Mouse (Mus musculus) liver, embryonic 15.5 days (tissue): ENCODE data around the gene Stc2. TPM values are rescaled to one million over a fixed set of nuclear protein-coding genes. Genes with fewer than 3 reads are reported as not detected.
A peak's percentile ranks its signal among the peaks of the same experiment; 100 is the strongest.

Experiments used
- ATAC-seq: fragments of 200-750 bp; cut with Nextera tagmentation; 2 replicates; pipeline ENCODE4 v1.8.0; 2017; ENCODE audit warnings: moderate number of reproducible peaks, mild to moderate bottlenecking, moderate library complexity; ENCODE audit not compliant: insufficient read depth
- H3K27ac ChIP-seq: fragments of 300-500 bp; sonication (generic); replicated peaks from 2 replicates; pipeline ENCODE4 v1.5.1; 2015; ENCODE audit warnings: mild to moderate bottlenecking, inconsistent platforms
- H3K27me3 ChIP-seq: fragments of 300-500 bp; sonication (generic); 2 replicates; pipeline ENCODE4 v1.6.1; 2015; ENCODE audit warnings: mild to moderate bottlenecking, inconsistent platforms
- H3K36me3 ChIP-seq: fragments of 300-500 bp; sonication (generic); replicated peaks from 2 replicates; pipeline ENCODE4 v1.6.1; 2015; ENCODE audit warnings: moderate library complexity, mild to moderate bottlenecking, inconsistent platforms
- H3K4me1 ChIP-seq: fragments of 300-500 bp; sonication (generic); replicated peaks from 2 replicates; pipeline ENCODE4 v1.6.1; 2015; ENCODE audit warnings: inconsistent platforms
- H3K4me2 ChIP-seq: fragments of 300-500 bp; sonication (generic); 2 replicates; pipeline ENCODE4 v1.6.1; 2015; ENCODE audit warnings: moderate library complexity, mild to moderate bottlenecking, inconsistent platforms
- H3K4me3 ChIP-seq: fragments of 300-500 bp; sonication (generic); replicated peaks from 2 replicates; pipeline ENCODE4 v1.5.1; 2015; ENCODE audit warnings: mild to moderate bottlenecking, inconsistent platforms
- H3K9ac ChIP-seq: fragments of 300-500 bp; sonication (generic); 2 replicates; pipeline ENCODE4 v1.6.1; 2015; ENCODE audit warnings: moderate library complexity, mild to moderate bottlenecking, inconsistent platforms
- H3K9me3 ChIP-seq: fragments of 300-500 bp; sonication (generic); replicated peaks from 2 replicates; pipeline ENCODE4 v1.6.1; 2016; ENCODE audit warnings: inconsistent platforms
- WGBS: fragments of 180-500 bp; shearing (Covaris S2); methylation state at CpG from one replicate; pipeline ENCODE4 v1.1.7; 2015; ENCODE audit warnings: mixed read lengths; ENCODE audit not compliant: insufficient replicate concordance; 5-methylcytosine and 5-hydroxymethylcytosine counted together
- polyA plus RNA-seq: library from polyadenylated mRNA; unstranded; fragments of >200 nt; fragmentation: Nextera tagmentation; extraction: Ambion mirVana; gene quantifications from 2 replicates; pipeline ENCODE4 v1.2.1, GENCODE M21; 2015

The Stc2 gene
- polyA plus RNA-seq, 1 experiment from 2014 or later, result 0.46 TPM

DNA sequence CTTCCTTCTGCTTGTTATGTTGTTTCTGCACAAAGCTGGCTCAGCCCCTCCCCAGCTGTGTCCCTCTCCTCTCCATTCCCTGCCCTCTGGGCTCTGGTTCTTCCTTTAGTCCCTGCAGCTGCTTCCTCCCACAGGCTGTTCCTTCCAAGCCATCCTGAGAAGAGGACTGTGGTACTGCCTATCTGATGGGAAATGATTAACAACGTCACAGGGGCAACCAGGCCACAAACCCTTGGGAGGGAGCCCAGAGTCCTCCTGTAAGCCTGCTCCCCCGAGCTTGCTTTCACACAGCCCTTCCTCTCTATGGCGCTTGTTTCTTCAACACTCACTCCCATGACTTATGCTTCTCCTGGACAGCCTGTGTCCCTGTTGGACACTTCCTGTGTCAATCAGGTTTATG lies 16.7 kb upstream of the Stc2 start:
- H3K9me3 ChIP-seq, result no peaks in the 10 kb centered on the region
- no peak for ATAC-seq
- H3K27ac ChIP-seq, result no peak overlapping the region
- H3K9ac ChIP-seq, result no peak overlapping the region
- H3K27me3 ChIP-seq, result no peaks in the 10 kb centered on the region
- no peaks in the 10 kb centered on the region for H3K4me1 ChIP-seq
- no peak overlapping the region for H3K4me2 ChIP-seq
- WGBS, result 16% methylated on average over 3 of the region's 3 CpGs
- H3K4me3 ChIP-seq, result no peak overlapping the region
- no peaks in the 10 kb centered on the region for H3K36me3 ChIP-seq

- no peak overlapping the region for H3K27ac ChIP-seq
- H3K9ac ChIP-seq, result no peak overlapping the region
- WGBS, result 55% methylated on average over 2 of the region's 2 CpGs
- no peaks in the 10 kb centered on the region for H3K9me3 ChIP-seq
- ATAC-seq, result no peak
- no peak overlapping the region for H3K4me2 ChIP-seq
- no peaks in the 10 kb centered on the region for H3K27me3 ChIP-seq
- H3K36me3 ChIP-seq, result no peaks in the 10 kb centered on the region
- H3K4me3 ChIP-seq, result no peak overlapping the region
- no peaks in the 10 kb centered on the region for H3K4me1 ChIP-seq
Measured at GRCm38 (mm10) chr11:31383968-31384367, 14.1 kb upstream of the Stc2 start.

- Histone ChIP-seq H3K9ac (no peak overlapping the region), H3K36me3 (no peaks in the 10 kb centered on the region), H3K4me3 (no peak overlapping the region), H3K27ac (no peak overlapping the region), H3K9me3 (no peaks in the 10 kb centered on the region), H3K4me2 (no peak overlapping the region), H3K27me3 (no peaks in the 10 kb centered on the region), H3K4me1 (no peaks in the 10 kb centered on the region)
- no peak for ATAC-seq
- 61% methylated on average over 5 of the region's 5 CpGs for WGBS
Measured at GRCm38 (mm10) chr11:31382145-31382544, 12.3 kb upstream of the Stc2 start.

DNA sequence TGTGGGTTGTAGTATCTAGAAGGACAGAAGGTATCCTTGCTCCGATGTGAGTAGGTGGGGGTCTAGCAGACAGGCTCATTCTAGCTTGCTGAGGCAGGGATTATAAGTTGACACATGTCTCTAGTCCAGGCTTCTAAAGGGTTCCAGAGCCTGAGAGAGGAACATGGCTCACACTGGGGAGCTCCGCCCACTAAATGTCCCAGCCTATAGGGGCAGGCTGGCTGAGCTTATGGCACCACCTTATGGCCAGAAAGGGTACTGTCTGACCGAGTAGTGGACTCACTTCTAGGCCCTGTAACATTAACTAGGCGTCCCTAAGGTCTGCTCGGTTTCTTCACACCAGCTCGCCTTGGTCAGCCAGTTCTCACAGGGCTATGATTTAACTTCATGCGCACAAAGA lies 3.6 kb upstream of the Stc2 start:
- H3K4me3 ChIP-seq, result no peak overlapping the region
- no peak overlapping the region for H3K9ac ChIP-seq
- no peaks in the 10 kb centered on the region for H3K9me3 ChIP-seq
- no peak overlapping the region for H3K27ac ChIP-seq
- ATAC-seq, result 0 out of 2 replicates have a peak, but pooled peaks have one; percentile 41
- H3K4me1 ChIP-seq, result peaks cover 21% of the 10 kb centered on the region
- H3K36me3 ChIP-seq, result no peaks in the 10 kb centered on the region
- no peak overlapping the region for H3K4me2 ChIP-seq
- WGBS, result 34% methylated on average over 7 of the region's 7 CpGs
- H3K27me3 ChIP-seq, result peaks cover 47% of the 10 kb centered on the region

- H3K9ac ChIP-seq, result no peak overlapping the region
- H3K27me3 ChIP-seq, result peaks cover 58% of the 10 kb centered on the region
- H3K27ac ChIP-seq, result no peak overlapping the region
- no peak overlapping the region for H3K4me2 ChIP-seq
- H3K4me3 ChIP-seq, result no peak overlapping the region
- no peak for ATAC-seq
- H3K4me1 ChIP-seq, result peaks cover 21% of the 10 kb centered on the region
- 49% methylated on average over 4 of the region's 4 CpGs for WGBS
- no peaks in the 10 kb centered on the region for H3K36me3 ChIP-seq
- H3K9me3 ChIP-seq, result no peaks in the 10 kb centered on the region
Measured at GRCm38 (mm10) chr11:31372206-31372605, 2.3 kb upstream of the Stc2 start.

DNA sequence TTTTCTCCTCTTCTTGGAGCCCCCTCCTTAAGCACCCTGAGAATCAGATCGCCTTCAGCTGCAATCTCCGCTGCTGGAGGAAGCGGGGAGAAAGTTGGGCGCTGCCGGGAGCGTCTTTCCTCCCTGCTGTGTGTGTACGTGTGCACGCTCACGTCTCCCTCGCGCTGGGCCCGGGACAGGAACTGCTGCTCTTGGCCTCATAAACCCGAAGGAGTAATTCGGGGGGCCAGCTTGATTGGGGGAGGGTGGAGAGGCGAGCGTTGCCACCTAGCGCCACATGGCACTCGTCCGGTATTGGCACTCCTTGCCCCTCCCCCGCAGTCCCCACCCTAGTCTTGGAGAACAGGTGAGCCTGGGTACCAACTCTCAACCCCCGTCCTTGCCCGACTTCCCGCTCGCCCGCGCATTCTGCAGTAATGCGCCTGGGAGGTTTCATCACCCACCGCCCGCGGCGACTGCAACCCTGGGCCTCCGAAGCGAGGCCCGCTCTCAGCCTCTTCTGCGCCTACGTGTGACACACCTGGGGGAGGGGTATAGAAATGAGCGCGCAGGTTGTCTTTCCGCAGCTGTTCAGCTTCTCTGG lies 1.5 kb upstream of the Stc2 start:
- Histone ChIP-seq H3K9me3 (no peaks in the 10 kb centered on the region), H3K9ac (no peak overlapping the region), H3K4me1 (peaks cover 21% of the 10 kb centered on the region), H3K36me3 (no peaks in the 10 kb centered on the region), H3K27me3 (peaks cover 58% of the 10 kb centered on the region), H3K27ac (no peak overlapping the region), H3K4me3 (peak overlapping the region; percentile 17; the same call in 1 of the 2 replicates), H3K4me2 (peak overlapping the region; percentile 67)
- no peak for ATAC-seq
- whole genome bisulfite sequencing, result under 1% methylated on average over 39 of the region's 39 CpGs

GRCm38 (mm10) chr11:31370436-31371230 lies 759 bp upstream of the Stc2 start:
- H3K4me1 ChIP-seq, result peaks cover 21% of the 10 kb centered on the region
- peak overlapping the region; percentile 44 for H3K4me3 ChIP-seq
- no peak for ATAC-seq
- H3K9ac ChIP-seq, result no peak overlapping the region
- H3K27ac ChIP-seq, result no peak overlapping the region
- 2% methylated on average over 22 of the region's 24 CpGs for WGBS
- H3K4me2 ChIP-seq, result peak overlapping the region; percentile 67
- peaks cover 58% of the 10 kb centered on the region for H3K27me3 ChIP-seq
- no peaks in the 10 kb centered on the region for H3K9me3 ChIP-seq
- no peaks in the 10 kb centered on the region for H3K36me3 ChIP-seq

GRCm38 (mm10) chr11:31368965-31369647 lies 768 bp downstream of the Stc2 start:
- H3K27me3 ChIP-seq, result peaks cover 58% of the 10 kb centered on the region
- H3K4me1 ChIP-seq, result peaks cover 21% of the 10 kb centered on the region
- H3K27ac ChIP-seq, result no peak overlapping the region
- WGBS, result under 1% methylated on average over 50 of the region's 50 CpGs
- no peaks in the 10 kb centered on the region for H3K9me3 ChIP-seq
- no peaks in the 10 kb centered on the region for H3K36me3 ChIP-seq
- peak overlapping the region; percentile 44 for H3K4me3 ChIP-seq
- peak overlapping the region; percentile 67 for H3K4me2 ChIP-seq
- peak; percentile 36 for ATAC-seq
- H3K9ac ChIP-seq, result no peak overlapping the region

GRCm38 (mm10) chr11:31368252-31368964 lies 1.5 kb downstream of the Stc2 start:
- no peak overlapping the region for H3K27ac ChIP-seq
- peaks cover 21% of the 10 kb centered on the region for H3K4me1 ChIP-seq
- 2% methylated on average over 36 of the region's 36 CpGs for WGBS
- peak overlapping the region; percentile 67 for H3K4me2 ChIP-seq
- peak overlapping the region; percentile 44 for H3K4me3 ChIP-seq
- H3K9me3 ChIP-seq, result no peaks in the 10 kb centered on the region
- no peak for ATAC-seq
- H3K27me3 ChIP-seq, result peaks cover 58% of the 10 kb centered on the region
- H3K9ac ChIP-seq, result no peak overlapping the region
- H3K36me3 ChIP-seq, result no peaks in the 10 kb centered on the region

- no peaks in the 10 kb centered on the region for H3K36me3 ChIP-seq
- 30% methylated on average over 4 of the region's 4 CpGs for WGBS
- H3K9me3 ChIP-seq, result no peaks in the 10 kb centered on the region
- H3K4me1 ChIP-seq, result peaks cover 21% of the 10 kb centered on the region
- no peak for ATAC-seq
- H3K9ac ChIP-seq, result no peak overlapping the region
- H3K4me3 ChIP-seq, result no peak overlapping the region
- peaks cover 45% of the 10 kb centered on the region for H3K27me3 ChIP-seq
- H3K27ac ChIP-seq, result no peak overlapping the region
- H3K4me2 ChIP-seq, result no peak overlapping the region
Measured at GRCm38 (mm10) chr11:31366827-31367226, 3.0 kb downstream of the Stc2 start.

DNA sequence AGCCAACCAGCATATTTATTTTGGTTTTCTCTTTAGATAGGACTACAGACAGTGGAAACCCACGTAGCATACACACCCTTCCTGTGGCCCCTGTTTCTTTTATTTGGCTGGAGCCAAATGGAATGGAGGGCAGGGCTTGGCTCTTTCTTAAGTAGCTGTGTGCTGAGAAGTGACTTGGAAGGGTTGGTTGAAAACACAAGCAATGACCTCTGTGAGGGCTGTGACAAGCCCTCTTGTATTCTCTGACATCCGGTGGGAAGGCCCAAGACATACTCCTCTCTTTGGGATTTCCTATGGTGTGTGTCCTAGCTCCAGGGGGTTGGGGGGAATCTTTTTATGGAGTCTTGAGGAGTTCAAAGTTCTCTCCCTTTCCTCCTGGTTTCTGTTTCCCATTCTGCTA lies 3.5 kb downstream of the Stc2 start:
- Histone ChIP-seq H3K36me3 (no peaks in the 10 kb centered on the region), H3K4me2 (no peak overlapping the region), H3K27me3 (peaks cover 41% of the 10 kb centered on the region), H3K9me3 (no peaks in the 10 kb centered on the region), H3K4me3 (no peak overlapping the region), H3K27ac (no peak overlapping the region), H3K9ac (no peak overlapping the region), H3K4me1 (peaks cover 20% of the 10 kb centered on the region)
- ATAC-seq, result no peak
- WGBS, result 41% methylated on average over 2 of the region's 2 CpGs
